Mouse (Mus musculus) liver, adult (tissue): ENCODE measurements around the gene Slc12a3.

Experiments used
- GATA4 ChIP-seq: IDR thresholded peaks from 2 replicates; pipeline ENCODE4 v1.6.1; 2014; ENCODE audit warnings: mild to moderate bottlenecking, low read length; ENCODE audit not compliant: insufficient replicate concordance

The Slc12a3 gene

DNA sequence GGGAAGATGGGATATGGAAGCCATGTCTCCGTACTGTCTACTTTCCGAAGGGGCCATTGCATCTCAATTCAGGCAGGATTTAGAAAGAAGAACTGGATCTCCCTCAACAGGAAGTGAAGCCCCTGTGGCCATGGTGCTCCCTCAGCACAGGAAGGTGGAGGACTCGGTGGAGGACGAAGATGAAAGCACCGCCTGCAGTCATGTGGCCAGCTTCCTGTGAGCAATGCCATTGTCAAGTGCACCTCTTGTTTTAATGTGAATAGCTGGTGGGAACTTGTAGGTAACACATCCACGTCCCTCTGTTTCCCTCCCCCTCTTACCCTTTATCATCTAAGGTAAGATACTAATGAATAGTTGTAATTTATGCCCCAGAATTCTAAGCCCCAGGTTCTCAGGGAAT lies 69.6 kb downstream of the Slc12a3 start:
- TF ChIP-seq GATA4, result no peak

DNA sequence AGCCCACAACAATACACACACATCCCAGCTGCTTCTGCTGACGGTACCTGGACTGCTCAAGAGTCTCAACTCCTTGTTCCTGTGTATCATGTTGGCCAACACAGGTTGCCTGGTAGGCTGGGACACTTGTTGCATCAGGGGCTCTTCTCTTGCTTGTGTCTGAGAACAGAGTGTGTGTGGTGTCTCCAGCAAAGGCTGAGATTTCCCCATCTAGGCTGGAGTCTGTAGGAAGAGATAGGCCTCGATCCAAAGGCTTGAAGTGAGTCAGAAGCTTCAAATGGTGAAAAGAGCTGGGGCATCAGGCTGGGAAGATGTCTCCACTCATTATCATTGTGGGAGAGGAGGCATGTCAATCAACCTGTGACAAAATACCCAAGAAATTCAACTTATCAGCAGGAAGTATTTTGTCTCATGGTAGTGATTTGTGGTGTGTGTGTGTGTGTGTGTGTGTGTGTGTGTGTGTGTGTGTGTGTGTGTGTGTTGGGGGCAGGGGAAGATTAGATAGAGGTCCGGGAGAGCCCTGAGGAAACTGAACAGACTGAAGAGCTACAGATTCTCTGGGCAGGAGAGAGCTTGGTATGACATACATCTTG lies 70.5 kb downstream of the Slc12a3 start:
- TF ChIP-seq GATA4, result no peak

DNA sequence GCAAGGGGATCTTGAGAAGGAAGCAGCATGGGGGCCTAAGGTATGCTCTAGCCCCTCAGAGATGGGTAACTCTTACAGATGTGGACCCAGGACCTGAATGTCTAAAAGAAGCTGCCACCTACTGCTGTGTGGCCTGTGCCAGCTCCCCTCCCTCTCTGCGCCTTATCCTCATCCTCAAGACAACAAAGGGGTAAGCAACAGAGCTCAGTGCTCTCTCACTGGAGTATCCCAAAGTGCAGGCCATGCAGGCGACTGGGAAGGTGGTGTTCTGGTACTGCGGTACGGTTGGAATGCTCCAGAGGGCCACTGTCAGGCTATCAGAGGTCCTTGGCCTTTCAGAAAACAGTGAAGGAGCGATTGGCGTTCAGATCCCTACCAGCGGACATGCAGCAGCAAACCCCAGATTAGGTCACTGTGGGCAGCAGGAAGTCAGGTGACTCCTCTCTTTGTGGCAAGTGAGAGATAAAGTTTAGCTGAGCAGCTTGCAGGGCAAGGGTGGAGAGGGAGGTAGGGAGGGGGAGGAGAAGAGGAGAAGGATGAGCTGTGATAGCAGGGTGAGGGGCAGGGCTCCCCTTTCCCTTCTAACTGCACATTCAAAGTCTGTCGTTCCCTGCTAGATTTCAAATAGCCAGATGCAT lies 79.6 kb downstream of the Slc12a3 start:
- TF ChIP-seq GATA4, result no peak

DNA sequence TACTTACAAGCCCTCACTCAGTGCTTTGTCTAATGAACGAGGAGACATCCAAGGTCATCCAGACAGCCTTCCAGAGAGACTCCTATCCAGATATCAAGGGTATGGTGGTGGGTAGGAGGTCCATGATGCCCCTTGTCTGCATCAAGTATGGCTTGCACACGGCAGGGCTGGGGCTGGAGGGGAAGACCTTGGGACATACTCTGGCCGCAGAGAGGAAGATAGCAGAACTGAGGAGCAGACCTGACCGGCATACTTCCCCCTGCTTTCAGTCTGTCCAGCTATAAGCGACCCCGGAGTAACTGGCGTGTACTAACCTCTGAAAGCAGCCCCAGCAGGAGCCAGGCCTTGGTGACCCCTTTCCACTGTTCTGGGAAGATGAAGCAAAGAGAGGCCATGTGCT lies 80.5 kb downstream of the Slc12a3 start:
- TF ChIP-seq GATA4, result no peak

DNA sequence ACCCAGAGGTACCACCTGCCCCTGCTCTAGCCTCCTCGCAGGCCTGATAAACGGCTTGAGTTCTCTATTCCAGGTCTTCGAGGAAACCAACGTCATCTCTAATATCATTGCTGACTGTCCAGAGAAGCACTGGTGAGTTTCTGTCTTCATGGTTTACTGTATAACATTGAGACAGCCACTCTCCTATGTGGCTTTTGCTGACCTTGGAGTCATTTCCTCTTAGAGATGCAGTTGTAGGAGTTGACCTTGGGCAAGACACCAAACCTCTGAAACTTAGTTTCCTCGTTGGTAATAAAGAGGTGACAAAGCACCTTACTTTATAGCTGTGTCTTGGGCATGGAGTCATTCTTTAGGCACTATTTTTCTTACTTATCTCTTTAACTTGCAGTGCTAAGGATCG lies 83.5 kb downstream of the Slc12a3 start:
- no peak for TF ChIP-seq GATA4

DNA sequence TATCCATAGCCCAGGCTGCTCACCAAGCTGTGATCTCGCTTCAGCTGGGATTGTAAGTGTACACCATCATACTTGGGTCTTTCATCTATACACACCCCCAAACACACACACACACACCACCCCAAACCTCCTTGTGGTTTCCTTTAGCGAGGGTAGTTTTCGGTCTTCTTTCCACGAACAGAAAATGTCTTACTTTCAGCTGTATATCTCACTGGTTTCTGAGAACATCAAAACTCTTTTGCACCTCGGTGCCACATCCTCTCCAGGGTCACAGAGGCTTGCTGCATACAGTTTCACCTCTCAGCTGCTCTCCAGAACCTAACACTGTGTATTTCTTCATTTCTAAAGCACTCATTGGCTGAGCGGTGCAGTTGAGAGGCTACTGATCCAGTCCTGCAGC lies 84.5 kb downstream of the Slc12a3 start:
- TF ChIP-seq GATA4, result no peak

DNA sequence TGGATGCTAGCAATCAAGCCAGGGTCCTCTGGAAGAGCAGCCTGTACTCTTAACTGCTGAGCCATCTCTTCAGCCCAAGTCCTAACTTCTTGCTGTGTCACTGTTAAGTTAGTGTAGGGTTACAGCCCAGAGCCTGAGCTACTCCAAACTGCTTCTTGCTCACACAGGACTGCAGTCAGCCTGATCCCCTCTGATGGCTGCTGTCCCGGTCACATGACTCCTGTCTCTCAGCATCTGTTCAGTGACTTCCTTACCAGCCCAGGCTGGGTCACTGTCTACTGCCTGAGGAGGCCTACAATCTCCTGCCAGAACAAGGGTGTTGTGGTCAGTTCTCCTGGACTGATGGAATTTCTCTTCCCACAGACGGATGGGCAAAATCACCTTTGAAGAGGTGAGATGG lies 86.2 kb downstream of the Slc12a3 start:
- TF ChIP-seq GATA4, result no peak
